Mouse (Mus musculus) ES-E14 (cell line): ENCODE measurements around the gene Cmpk2.
"Not testable (repeated sequence)": the region's sequence is repeated elsewhere in the genome, so short reads cannot be mapped to it uniquely, and the experiment has no call there.

ENCODE experiments used
- CHD2 ChIP-seq: IDR thresholded peaks from 2 replicates; pipeline ENCODE4 v1.6.1; 2014; ENCODE audit warnings: mild to moderate bottlenecking, low read depth, low read length, inconsistent platforms
- HCFC1 ChIP-seq: IDR thresholded peaks from 2 replicates; pipeline ENCODE4 v1.6.1; 2012; ENCODE audit warnings: low read length, inconsistent platforms, borderline replicate concordance; ENCODE audit not compliant: insufficient read depth
- MAFK ChIP-seq: IDR thresholded peaks from 2 replicates; pipeline ENCODE4 v1.6.1; 2014; ENCODE audit warnings: mild to moderate bottlenecking, low read depth, low read length, inconsistent platforms; ENCODE audit not compliant: insufficient read depth
- ZC3H11A ChIP-seq: IDR thresholded peaks from 2 replicates; pipeline ENCODE4 v1.6.1; 2012; ENCODE audit warnings: low read depth, mild to moderate bottlenecking, inconsistent platforms, low read length, borderline replicate concordance
- ZNF384 ChIP-seq: IDR thresholded peaks from 2 replicates; pipeline ENCODE4 v1.6.1; 2012; ENCODE audit warnings: low read depth, low read length, inconsistent platforms

- not testable (repeated sequence) for TF ChIP-seq HCFC1, CHD2, ZNF384, MAFK, ZC3H11A
These were observed 17.0 kb downstream of the Cmpk2 start for GRCm38 (mm10) chr12:26485738-26486580.
